Mouse (Mus musculus) layer of hippocampus, adult 8-10 months (tissue): ENCODE measurements at regions not wholly inside any gene's neighbourhood (a gene's known extent, or its start where the extent isn't known, plus 50 kb on each side); places are given as distances from the start of the nearest gene placed in this dataset.

Experiments
- DNase-seq, 2 experiments: peaks; one replicate each; pipeline ENCODE4 v3.0.0; 2022; ENCODE audit warnings: low spot score in 2 of 2

- DNase-seq: no peak
These were observed 57.0 kb downstream of the Nxnl2 start for GRCm38 (mm10) chr13:51227836-51228235.

- DNase-seq: peak; percentile 26 to 29
These were observed 58.3 kb downstream of the Nxnl2 start for GRCm38 (mm10) chr13:51228862-51229770.

GRCm38 (mm10) chr13:51229862-51230261 is 59.0 kb downstream of the Nxnl2 start:
- no peak for DNase-seq

DNA sequence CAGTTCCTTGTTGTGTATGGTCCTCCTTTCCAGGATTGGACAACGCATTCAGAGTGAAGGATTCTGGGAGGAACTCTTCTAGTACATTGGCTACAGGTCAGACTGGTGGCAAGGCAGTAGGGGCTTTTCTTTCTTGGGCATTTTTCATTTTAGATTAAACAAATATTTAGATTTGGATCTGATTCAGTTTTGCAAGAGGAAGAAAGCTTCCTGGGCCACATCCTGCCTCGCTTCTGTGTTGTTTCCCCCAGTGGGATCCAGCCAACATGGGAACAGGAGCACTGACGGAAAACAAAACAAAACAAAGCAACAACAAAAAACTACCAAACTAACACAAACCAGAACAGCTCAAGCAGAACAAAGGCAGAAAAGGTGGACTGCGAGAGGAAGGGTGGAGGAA is 60.8 kb downstream of the Nxnl2 start:
- no peak for DNase-seq

DNA sequence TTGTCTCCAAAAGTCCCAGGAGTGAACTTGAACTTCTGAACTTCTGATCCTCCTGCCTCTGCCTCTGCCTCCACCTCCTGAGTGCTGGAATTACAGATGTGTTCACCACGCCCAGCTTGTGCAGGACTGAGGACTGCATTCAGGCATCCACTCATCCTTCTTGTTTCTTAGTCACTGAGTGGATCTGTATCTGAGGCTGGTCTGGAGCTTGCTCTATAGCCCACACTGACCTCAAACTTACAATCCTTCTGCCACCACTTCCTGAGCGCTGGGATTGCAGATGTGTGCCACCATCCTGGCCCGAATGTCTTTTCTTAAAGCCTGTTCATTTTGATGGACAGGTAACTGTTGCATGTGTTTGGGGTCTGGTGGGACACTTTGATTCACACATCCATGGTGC is 76.6 kb downstream of the Nxnl2 start:
- no peak for DNase-seq

DNA sequence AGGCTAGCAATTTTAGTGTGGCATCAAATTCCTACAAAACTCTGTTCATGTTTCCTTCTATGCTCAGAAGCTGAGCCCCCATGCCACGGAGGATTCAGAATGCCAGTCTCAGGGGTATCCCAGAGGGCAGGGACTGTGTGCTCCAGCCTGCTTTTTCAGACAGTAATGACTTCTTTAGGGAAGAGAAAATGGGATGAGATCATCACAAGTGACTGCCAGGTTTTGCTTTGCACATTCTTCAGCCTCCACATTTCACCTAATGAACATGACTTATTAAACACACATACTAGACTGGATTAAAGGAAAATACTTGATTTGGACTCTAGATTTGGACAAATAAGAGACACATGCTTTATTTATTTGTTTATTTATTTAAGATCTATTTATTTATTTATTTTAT is 82.5 kb downstream of the Nxnl2 start:
- no peak for DNase-seq

GRCm38 (mm10) chr13:51255688-51256087 is 84.9 kb downstream of the Nxnl2 start:
- DNase-seq: no peak

DNA sequence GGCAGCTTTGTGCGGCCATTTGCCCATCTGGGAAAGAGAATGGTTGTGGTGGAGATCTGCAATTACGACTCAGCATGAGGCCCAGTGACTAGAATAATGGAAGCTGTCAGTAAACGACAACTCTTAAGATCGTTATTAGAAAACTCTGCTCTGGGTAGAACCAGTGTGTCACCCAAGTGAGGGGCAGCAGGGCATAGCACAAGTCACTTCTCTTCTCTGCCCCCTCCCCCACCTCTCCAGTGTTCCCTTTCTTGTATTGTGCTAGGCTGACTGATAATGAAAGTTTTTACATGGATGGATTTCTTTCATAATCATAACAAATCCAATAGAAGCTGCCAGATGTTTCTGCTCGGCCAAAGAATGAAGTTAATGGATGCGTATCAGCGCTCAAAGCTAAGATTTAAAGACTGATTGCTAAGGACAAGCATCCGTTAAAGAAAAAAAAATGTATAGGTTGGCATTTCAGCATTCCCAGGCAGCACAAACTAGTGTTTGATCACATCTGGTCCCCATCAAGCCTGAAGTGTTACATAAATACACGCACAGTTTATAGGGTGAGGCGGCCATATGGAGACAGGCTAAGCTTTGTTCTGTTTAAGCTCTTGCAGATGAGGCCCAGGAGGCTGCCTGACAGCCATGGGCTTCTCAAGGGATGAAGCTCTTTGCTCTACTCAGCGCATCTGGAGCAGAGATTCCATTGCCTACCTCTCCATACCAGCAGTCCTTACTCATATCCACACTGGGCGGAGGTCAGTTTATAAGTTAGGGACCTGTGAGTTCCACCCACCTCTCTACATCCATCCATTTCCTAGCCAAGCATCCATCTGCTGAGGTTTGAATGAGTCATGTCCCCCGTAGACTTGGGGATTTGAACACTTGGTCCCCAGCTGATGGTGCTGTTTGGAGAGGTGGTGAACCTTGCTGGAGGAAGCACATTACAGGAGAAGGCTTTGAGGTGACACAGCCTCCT is 88.2 kb downstream of the Nxnl2 start:
- DNase-seq: no peak

- DNase-seq: peak; percentile 27 to 32
These were observed 90.8 kb downstream of the Nxnl2 start for GRCm38 (mm10) chr13:51261619-51262018.

DNA sequence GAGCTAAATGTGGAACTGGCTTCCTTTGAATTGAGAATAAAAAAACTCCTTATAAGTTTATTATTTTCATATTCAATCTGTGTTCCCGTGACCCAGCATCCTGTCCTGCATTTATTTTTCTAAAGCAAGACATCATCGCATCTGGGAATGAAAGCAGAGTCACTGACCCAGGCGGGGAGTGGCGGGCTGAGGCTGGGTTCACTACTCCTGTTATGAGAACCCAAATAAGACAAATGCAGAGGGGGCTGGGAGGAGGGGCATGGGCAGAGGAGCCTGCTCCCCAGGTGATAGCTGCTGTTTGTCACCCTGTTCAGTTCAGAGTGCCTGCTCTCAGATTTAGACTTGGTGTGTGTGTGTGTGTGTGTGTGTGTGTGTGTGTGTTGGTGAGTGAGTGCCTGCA is 102.0 kb downstream of the Nxnl2 start:
- no peak for DNase-seq

DNA sequence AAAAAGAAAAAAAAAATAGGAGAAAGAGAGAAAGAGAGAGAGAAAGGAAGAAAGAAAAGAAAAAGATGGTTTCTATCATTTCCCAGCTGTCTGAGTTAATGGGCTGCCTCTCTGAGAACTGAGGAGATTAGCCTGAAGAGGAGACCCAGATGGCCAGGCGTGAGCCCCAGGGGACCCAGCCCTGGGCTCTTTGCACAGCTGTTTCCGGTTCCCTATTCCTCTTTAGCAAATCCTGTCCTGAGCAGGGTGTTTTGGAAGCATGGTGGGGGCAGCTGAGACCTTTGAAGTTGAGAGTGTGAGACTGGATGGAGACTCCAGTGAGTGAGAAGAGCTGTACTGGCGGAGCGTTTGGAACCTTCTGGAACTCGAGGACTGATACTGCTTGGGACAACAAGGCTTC is 103.8 kb downstream of the Nxnl2 start:
- DNase-seq: no peak

- DNase-seq: no peak
These were observed 105.8 kb downstream of the Nxnl2 start for GRCm38 (mm10) chr13:51276601-51277000.

DNA sequence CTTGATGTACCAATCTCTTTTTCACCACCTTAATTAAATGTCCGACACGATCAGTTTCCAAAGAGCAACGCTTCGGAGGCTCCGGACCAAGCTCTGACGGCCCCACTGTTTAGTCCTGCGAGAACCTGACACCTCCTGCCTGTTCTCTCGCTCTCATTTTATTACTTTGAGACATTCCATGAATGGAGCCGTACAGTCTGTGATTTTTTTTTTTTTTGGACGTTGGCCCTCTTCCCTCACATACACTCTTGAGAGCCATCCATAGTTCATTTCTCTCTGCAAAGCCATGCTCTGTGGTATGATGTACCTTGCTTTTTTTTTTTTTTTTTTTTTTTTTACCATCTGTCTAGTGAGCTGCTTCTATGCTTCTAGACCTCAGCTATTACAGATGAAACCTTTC is 106.7 kb downstream of the Nxnl2 start:
- DNase-seq: no peak

DNA sequence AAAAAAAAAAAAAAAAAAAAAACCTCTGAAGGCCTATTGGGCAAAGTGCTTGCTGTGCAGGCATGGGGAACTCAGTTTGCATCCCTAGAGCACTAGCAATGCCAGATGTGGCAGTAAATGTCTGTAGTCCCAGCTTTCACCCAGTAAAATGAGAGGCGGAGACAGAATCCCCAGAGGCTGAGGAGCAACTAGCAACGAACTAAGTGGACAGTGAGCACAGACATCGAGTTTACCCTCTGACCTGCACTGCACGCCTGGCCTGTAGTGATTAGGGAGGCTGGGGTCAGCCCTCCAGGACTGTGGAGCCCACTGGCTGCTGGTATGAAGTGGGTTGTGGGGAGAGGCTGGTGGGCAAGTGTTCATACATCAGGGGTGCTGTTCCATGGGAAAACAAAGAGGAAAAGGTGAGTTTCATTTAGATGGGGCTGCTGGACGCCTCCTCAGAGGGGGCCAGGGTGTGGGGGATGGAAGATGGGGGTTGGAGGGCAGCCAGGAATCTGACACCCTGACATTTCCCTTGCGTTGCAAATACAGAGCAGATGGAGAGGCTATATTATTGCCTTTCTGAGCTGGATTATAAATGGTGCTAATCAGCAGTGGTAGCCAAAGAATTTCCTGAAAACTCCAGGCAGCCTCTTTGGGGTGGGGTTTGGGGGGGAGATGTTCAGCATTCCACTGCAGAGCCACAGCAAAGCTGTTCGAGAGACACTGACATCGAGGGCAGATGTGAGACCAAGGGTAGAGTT is 109.0 kb downstream of the Nxnl2 start:
- no peak for DNase-seq

DNA sequence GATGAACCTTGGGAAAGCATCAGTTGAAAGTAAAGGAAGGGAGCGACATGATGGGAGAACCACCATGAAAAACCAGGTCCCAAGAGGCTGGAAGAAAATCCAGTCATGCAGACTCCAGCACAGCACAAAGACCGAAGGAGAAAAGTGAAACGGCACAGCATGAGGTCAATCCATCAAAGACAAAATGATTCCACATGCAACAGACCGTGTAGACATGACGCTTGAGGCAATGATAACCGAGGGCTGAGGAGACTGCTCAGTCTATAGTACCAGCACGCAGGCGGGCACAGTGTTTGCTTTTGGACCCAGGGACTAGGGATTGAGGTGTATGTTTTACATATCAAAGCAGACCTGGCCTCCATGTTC is 109.5 kb downstream of the Nxnl2 start:
- no peak for DNase-seq

- DNase-seq: no peak
These were observed 113.9 kb downstream of the Nxnl2 start for GRCm38 (mm10) chr13:51284679-51285078.

GRCm38 (mm10) chr13:51289442-51289841 is 118.6 kb downstream of the Nxnl2 start:
- no peak for DNase-seq

DNA sequence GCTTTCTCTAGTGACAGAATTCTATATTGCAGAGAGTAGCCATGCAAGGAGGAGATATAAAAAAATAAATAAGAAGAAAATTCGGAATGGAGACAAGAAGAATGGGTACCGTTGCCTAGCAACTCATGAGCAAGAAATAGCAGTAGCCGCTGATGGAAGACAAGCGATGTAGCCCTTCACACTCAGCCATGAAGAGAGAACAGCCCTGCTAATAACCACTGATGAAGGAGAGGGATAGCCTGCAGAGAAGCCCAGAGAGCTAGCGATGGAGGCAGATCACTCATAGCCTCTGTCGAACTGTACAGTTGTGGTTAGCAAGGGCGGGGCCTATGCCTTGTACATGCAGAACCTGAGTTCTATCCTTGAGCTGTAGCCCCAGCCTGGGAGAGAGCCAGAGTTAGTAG is 118.4 kb upstream of the S1pr3 start:
- DNase-seq: no peak

- DNase-seq: peak; percentile 12 to 35
These were observed 117.5 kb upstream of the S1pr3 start for GRCm38 (mm10) chr13:51290926-51291325.

DNA sequence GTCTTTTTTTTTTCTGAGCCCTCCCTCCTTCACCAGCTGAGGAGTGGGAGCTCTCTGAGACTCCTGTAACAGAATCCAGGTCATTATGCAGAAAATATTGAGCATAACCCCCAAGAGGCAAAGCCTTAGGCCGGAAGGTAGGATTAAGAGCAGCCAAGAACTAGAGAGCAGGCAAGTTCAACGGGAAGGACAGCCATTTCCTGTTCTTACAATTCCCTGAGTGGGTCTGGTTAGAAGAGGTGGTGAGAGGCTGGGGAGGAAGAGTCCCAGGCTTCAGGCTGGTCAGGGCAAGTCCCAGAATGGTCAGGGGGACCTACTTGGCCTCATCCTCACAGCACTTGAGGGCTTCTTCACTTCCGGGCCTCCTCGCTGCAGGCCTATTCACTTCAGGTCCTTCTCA is 115.4 kb upstream of the S1pr3 start:
- no peak for DNase-seq

GRCm38 (mm10) chr13:51295872-51296271 is 112.6 kb upstream of the S1pr3 start:
- DNase-seq: no peak
